Comparison of ENCODE assay signal across 8 mouse cellular contexts in the genomic region with DNA sequence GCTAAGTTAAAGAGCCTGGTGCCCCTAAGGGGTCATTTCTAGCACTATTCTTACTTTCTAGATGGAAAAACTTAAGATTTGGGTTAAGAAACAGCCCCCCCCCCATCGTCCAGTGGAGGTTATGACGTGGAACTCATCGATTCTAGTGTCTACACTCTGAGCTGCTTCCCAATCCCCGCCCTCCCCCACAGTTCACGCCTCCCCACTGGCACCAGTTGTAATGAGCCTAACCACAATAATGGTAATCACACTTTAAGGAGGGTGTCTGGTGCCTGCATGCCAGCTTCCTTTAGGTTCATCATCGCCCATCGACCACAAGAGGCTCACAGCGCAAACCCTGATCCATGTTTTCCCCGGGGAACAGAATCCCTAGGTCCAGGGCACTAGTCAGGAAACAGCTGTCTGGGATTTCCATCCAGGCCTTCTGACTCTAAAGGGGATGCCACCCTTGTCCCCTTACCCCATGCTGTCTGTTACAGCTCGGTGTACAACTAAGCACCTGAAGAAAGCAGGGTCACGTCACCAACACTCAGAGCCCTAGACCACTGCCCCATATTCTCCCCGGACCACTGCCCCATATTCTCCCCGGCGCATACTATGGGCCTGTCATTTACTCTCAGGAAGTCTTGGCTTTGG. TPM values are rescaled to one million over a fixed set of nuclear protein-coding genes. Genes with fewer than 3 reads are reported as not detected.
DNase-seq lines count a peak whose midpoint lies in the region; ATAC-seq and TF ChIP-seq lines count a peak whose summit lies in the region.

No protein-coding gene starts in this region.

- intact Hi-C loops in left cerebral cortex, postnatal 4 days (cut with DNase I) = no loop called here

- H3K4me1 ChIP-seq in kidney, embryonic 14.5 days (ENCODE audit: control insufficient read depth, insufficient read depth, low read length) = peaks cover 49% of the 10 kb centered on the region
- H3K4me1 ChIP-seq in brown adipose tissue, adult 24 weeks (ENCODE audit: control insufficient read depth, insufficient read depth, insufficient read length, low read length) = peaks cover 38% of the 10 kb centered on the region
- peaks cover 36% of the 10 kb centered on the region for H3K4me1 ChIP-seq in hindbrain, postnatal 0 days (ENCODE audit: insufficient read depth, low read length)
- H3K4me1 ChIP-seq in midbrain, embryonic 16.5 days (ENCODE audit: control insufficient read depth, insufficient read depth, low read length) = peaks cover 54% of the 10 kb centered on the region

- no peaks in the 10 kb centered on the region for H3K27me3 ChIP-seq in kidney, embryonic 14.5 days (ENCODE audit: control insufficient read depth, insufficient read depth, low read length)
- H3K27me3 ChIP-seq in hindbrain, postnatal 0 days (ENCODE audit: insufficient read depth, low read length) = no peaks in the 10 kb centered on the region
- H3K27me3 ChIP-seq in midbrain, embryonic 16.5 days (ENCODE audit: control insufficient read depth, insufficient read depth, low read depth, low read length) = no peaks in the 10 kb centered on the region

- no peaks in the 10 kb centered on the region for H3K9me3 ChIP-seq in kidney, embryonic 14.5 days (ENCODE audit: control insufficient read depth, low read length)
- H3K9me3 ChIP-seq in hindbrain, postnatal 0 days (ENCODE audit: low read length) = no peaks in the 10 kb centered on the region
- H3K9me3 ChIP-seq in midbrain, embryonic 16.5 days (replicated peaks; ENCODE audit: control insufficient read depth, low read length, poor library complexity, severe bottlenecking) = no peaks in the 10 kb centered on the region

- no peaks in the 10 kb centered on the region for H3K36me3 ChIP-seq in kidney, embryonic 14.5 days (ENCODE audit: control insufficient read depth, insufficient read depth, low read length)
- H3K36me3 ChIP-seq in hindbrain, postnatal 0 days (ENCODE audit: insufficient read depth, low read length) = no peaks in the 10 kb centered on the region
- no peaks in the 10 kb centered on the region for H3K36me3 ChIP-seq in midbrain, embryonic 16.5 days (ENCODE audit: control insufficient read depth, insufficient read depth, low read length)

- no peak for DNase-seq in kidney, postnatal 10 days
- DNase-seq in hindbrain, postnatal 0 days (ENCODE audit: low spot score) = no peak
- DNase-seq in spleen, postnatal 14 days (ENCODE audit: low spot score in 2 of 2) = no peak
- no peak for DNase-seq in left cerebral cortex, postnatal 4 days
- DNase-seq in frontal cortex, postnatal 36 days (ENCODE audit: low spot score in 2 of 2) = no peak

- H3K4me2 ChIP-seq in kidney, embryonic 14.5 days (replicated peaks; ENCODE audit: low read depth, low read length) = peak overlapping the region; percentile 86
- H3K4me2 ChIP-seq in hindbrain, postnatal 0 days (ENCODE audit: low read depth, low read length) = peak overlapping the region; percentile 81
- peak overlapping the region; percentile 98 for H3K4me2 ChIP-seq in midbrain, embryonic 16.5 days (ENCODE audit: low read length)

- H3K27ac ChIP-seq in kidney, embryonic 14.5 days (ENCODE audit: low read depth, low read length) = no peak overlapping the region
- peak overlapping the region; percentile 40; the same call in 1 of the 2 replicates for H3K27ac ChIP-seq in brown adipose tissue, adult 24 weeks (replicated peaks; ENCODE audit: low read depth, low read length)
- peak overlapping the region; percentile 98; the same call in 1 of the 2 replicates for H3K27ac ChIP-seq in hindbrain, postnatal 0 days
- H3K27ac ChIP-seq in midbrain, embryonic 16.5 days (ENCODE audit: low read length) = no peak overlapping the region

- peak overlapping the region; percentile 100 for H3K4me3 ChIP-seq in kidney, embryonic 14.5 days (ENCODE audit: low read length)
- H3K4me3 ChIP-seq in brown adipose tissue, adult 24 weeks (ENCODE audit: insufficient read depth, low read depth, low read length) = peak overlapping the region; percentile 79
- peak overlapping the region; percentile 99 for H3K4me3 ChIP-seq in hindbrain, postnatal 0 days (ENCODE audit: low read length)
- peak overlapping the region; percentile 84 for H3K4me3 ChIP-seq in midbrain, embryonic 16.5 days (ENCODE audit: low read depth, low read length)

- TF ChIP-seq CTCF in hindbrain, postnatal 0 days (IDR thresholded peaks at IDR 0.05; ENCODE audit: low read depth) = no peak

- WGBS in kidney, embryonic 14.5 days = 62% methylated on average over 14 of the region's 14 CpGs
- 63% methylated on average over 14 of the region's 14 CpGs for WGBS in hindbrain, postnatal 0 days
- WGBS in midbrain, embryonic 16.5 days = 67% methylated on average over 14 of the region's 14 CpGs

- no peak for ATAC-seq in kidney, embryonic 14.5 days (ENCODE audit: low FRiP score, low TSS enrichment)
- no peak for ATAC-seq in hindbrain, postnatal 0 days
- no peak for ATAC-seq in midbrain, embryonic 16.5 days

- H3K9ac ChIP-seq in kidney, embryonic 14.5 days (ENCODE audit: low read depth, low read length) = peak overlapping the region; percentile 99; the same call in 1 of the 2 replicates
- H3K9ac ChIP-seq in hindbrain, postnatal 0 days (replicated peaks; ENCODE audit: low read length) = peak overlapping the region; percentile 99
- peak overlapping the region; percentile 95; the same call in 1 of the 2 replicates for H3K9ac ChIP-seq in midbrain, embryonic 16.5 days (ENCODE audit: low read depth, low read length)

RNA-seq across cellular contexts. Expression of a gene that starts 2.4 kb away (rescaled TPM):
- polyA plus RNA-seq in kidney, embryonic 14.5 days (2014; fragmentation: Nextera tagmentation; extraction: Ambion mirVana) = 35.6 and 43.3 TPM in 2 replicates
- polyA plus RNA-seq in brown adipose tissue, adult 24 weeks (2012; ENCODE audit: insufficient read depth, insufficient read length, missing spikeins) = 27.0 and 28.4 TPM in 2 replicates
- total RNA-seq in hindbrain, postnatal 0 days (2014; rRNA removed) = 106 and 109 TPM in 2 replicates
- polyA plus RNA-seq in hindbrain, postnatal 0 days (2015; fragmentation: Nextera tagmentation; extraction: Ambion mirVana) = 51.0 and 54.6 TPM in 2 replicates
- 66.1 and 68.2 TPM in 2 replicates for polyA plus RNA-seq in midbrain, embryonic 16.5 days (2015; fragmentation: Nextera tagmentation; extraction: Ambion mirVana)
- 100 to 1,000 TPM; 211 to 214 TPM for total RNA-seq in left cerebral cortex, postnatal 4 days (2021)

RNA-seq across cellular contexts. Expression of a gene that starts 8.4 kb away (rescaled TPM):
- polyA plus RNA-seq in kidney, embryonic 14.5 days (2014; fragmentation: Nextera tagmentation; extraction: Ambion mirVana) = 19.7 and 68.6 TPM in 2 replicates
- 73.3 and 97.6 TPM in 2 replicates for polyA plus RNA-seq in brown adipose tissue, adult 24 weeks (2012; ENCODE audit: insufficient read depth, insufficient read length, missing spikeins)
- 88.9 and 97.4 TPM in 2 replicates for total RNA-seq in hindbrain, postnatal 0 days (2014; rRNA removed)
- 187 and 188 TPM in 2 replicates for polyA plus RNA-seq in hindbrain, postnatal 0 days (2015; fragmentation: Nextera tagmentation; extraction: Ambion mirVana)
- polyA plus RNA-seq in midbrain, embryonic 16.5 days (2015; fragmentation: Nextera tagmentation; extraction: Ambion mirVana) = 193 and 198 TPM in 2 replicates
- total RNA-seq in left cerebral cortex, postnatal 4 days (2021) = 100 to 1,000 TPM; 102 to 105 TPM

RNA-seq across cellular contexts. Expression of a gene that starts 32.8 kb away (rescaled TPM):
- polyA plus RNA-seq in kidney, embryonic 14.5 days (2014; fragmentation: Nextera tagmentation; extraction: Ambion mirVana) = 5.5 and 6.8 TPM in 2 replicates
- not detected in 2 replicates for polyA plus RNA-seq in brown adipose tissue, adult 24 weeks (2012; ENCODE audit: insufficient read depth, insufficient read length, missing spikeins)
- total RNA-seq in hindbrain, postnatal 0 days (2014; rRNA removed) = 11.6 and 17.7 TPM in 2 replicates
- 5.5 and 5.9 TPM in 2 replicates for polyA plus RNA-seq in hindbrain, postnatal 0 days (2015; fragmentation: Nextera tagmentation; extraction: Ambion mirVana)
- polyA plus RNA-seq in midbrain, embryonic 16.5 days (2015; fragmentation: Nextera tagmentation; extraction: Ambion mirVana) = 2.2 and 2.5 TPM in 2 replicates
- 1 to 10 TPM; 2.2 to 3.4 TPM for total RNA-seq in left cerebral cortex, postnatal 4 days (2021)

RNA-seq across cellular contexts. Expression of a gene that starts 51.2 kb away (rescaled TPM):
- 141 and 281 TPM in 2 replicates for polyA plus RNA-seq in kidney, embryonic 14.5 days (2014; fragmentation: Nextera tagmentation; extraction: Ambion mirVana)
- polyA plus RNA-seq in brown adipose tissue, adult 24 weeks (2012; ENCODE audit: insufficient read depth, insufficient read length, missing spikeins) = 65.6 and 120 TPM in 2 replicates
- 85.7 and 128 TPM in 2 replicates for total RNA-seq in hindbrain, postnatal 0 days (2014; rRNA removed)
- 108 and 123 TPM in 2 replicates for polyA plus RNA-seq in hindbrain, postnatal 0 days (2015; fragmentation: Nextera tagmentation; extraction: Ambion mirVana)
- polyA plus RNA-seq in midbrain, embryonic 16.5 days (2015; fragmentation: Nextera tagmentation; extraction: Ambion mirVana) = 124 and 137 TPM in 2 replicates
- 100 to 1,000 TPM; 165 TPM for total RNA-seq in left cerebral cortex, postnatal 4 days (2021)

Comparison
In these comparisons a context has a peak if more than half of its experiments do, and no peak if none do; other contexts are left out.
1. H3K27ac ChIP-seq: peak in brown adipose tissue, adult 24 weeks (single experiment) and hindbrain, postnatal 0 days (single experiment); none in kidney, embryonic 14.5 days (single experiment) and midbrain, embryonic 16.5 days (single experiment).
2. Peak in every context shown above with its lines, with median percentiles within 50 percentile points of each other: H3K4me2 ChIP-seq, H3K4me3 ChIP-seq and H3K9ac ChIP-seq.